ENCODE assay signal across 18 mouse cellular contexts in the genomic region with DNA sequence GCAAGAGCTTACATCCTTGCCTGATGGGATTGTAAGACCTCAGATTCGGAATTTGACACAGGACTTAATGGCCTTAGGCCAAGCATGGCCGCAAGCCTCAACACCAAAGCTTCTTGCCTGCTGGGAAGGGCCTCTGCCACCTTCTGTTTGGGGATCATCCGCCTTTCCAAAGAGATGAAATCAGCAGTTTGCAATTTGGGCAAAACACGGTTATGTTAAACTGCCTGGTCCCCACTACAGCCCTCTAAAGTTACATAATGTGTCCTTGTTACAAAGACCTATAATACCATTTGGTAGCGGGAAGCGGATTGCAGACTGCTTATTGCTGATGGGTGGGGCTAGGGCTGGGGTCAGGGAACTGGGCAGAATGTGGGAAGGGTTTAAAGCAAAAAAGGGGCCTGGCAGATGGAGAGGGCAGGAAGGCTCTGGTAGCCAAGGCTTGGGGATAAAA. TPM values are rescaled to one million over a fixed set of nuclear protein-coding genes. Genes with fewer than 3 reads are reported as not detected.
DNase-seq lines count a peak whose midpoint lies in the region; ATAC-seq and TF ChIP-seq lines count a peak whose summit lies in the region.
"Had no signal": no experiment of that assay in that cellular context is flagged by ENCODE, and none has a peak within 500 bp of the region (broad histone marks: within the 10 kb centered on the region; RNA-seq: fewer than 3 reads in every experiment).

No protein-coding gene starts in this region.

- no peak overlapping the region for H3K4me2 ChIP-seq in hindbrain, postnatal 0 days (ENCODE audit: low read depth, low read length)
- H3K4me2 ChIP-seq in forebrain, postnatal 0 days (ENCODE audit: low read depth): no peak overlapping the region
- H3K4me2 ChIP-seq: embryonic facial prominence, embryonic 15.5 days; hindbrain, embryonic 15.5 days; limb, embryonic 15.5 days had no signal

- WGBS in hindbrain, postnatal 0 days: 69% methylated on average over 6 of the region's 6 CpGs
- 82% methylated on average over 6 of the region's 6 CpGs for WGBS in hindbrain, embryonic 10.5 days
- 69% methylated on average over 6 of the region's 6 CpGs for WGBS in forebrain, postnatal 0 days

- H3K27me3 ChIP-seq in hindbrain, postnatal 0 days (ENCODE audit: insufficient read depth, low read length): no peaks in the 10 kb centered on the region
- H3K27me3 ChIP-seq in hindbrain, embryonic 10.5 days (ENCODE audit: insufficient read depth, poor library complexity, severe bottlenecking): peaks cover 51% of the 10 kb centered on the region
- no peaks in the 10 kb centered on the region for H3K27me3 ChIP-seq in forebrain, postnatal 0 days (ENCODE audit: insufficient read depth, low read length)
- H3K27me3 ChIP-seq: embryonic facial prominence, embryonic 15.5 days; hindbrain, embryonic 15.5 days had no signal

- peak; percentile 8 for DNase-seq in hindbrain, postnatal 0 days (ENCODE audit: low spot score)
- no peak for DNase-seq in hindbrain, embryonic 10.5 days (ENCODE audit: low spot score)
- peak; percentile 7 for DNase-seq in lung, postnatal 36 days
- DNase-seq in lung, postnatal 14 days: no peak
- DNase-seq in cerebellum, adult 9-11 months: peak; percentile 59
- DNase-seq in testis, postnatal 10 days (ENCODE audit: low spot score): no peak
- no peak for DNase-seq in forebrain, postnatal 0 days
- DNase-seq: adrenal gland, adult 8-10 months; layer of hippocampus, adult 9-11 months; right cerebral cortex, postnatal 14 days; thymus, postnatal 4 days had no signal

- no peaks in the 10 kb centered on the region for H3K36me3 ChIP-seq in hindbrain, postnatal 0 days (ENCODE audit: insufficient read depth, low read length)
- no peaks in the 10 kb centered on the region for H3K36me3 ChIP-seq in hindbrain, embryonic 10.5 days
- no peaks in the 10 kb centered on the region for H3K36me3 ChIP-seq in forebrain, postnatal 0 days (ENCODE audit: insufficient read depth)
- H3K36me3 ChIP-seq: embryonic facial prominence, embryonic 15.5 days; forebrain, embryonic 10.5 days; hindbrain, embryonic 15.5 days; limb, embryonic 15.5 days had no signal

- H3K9ac ChIP-seq in hindbrain, postnatal 0 days (replicated peaks; ENCODE audit: low read length): no peak overlapping the region
- H3K9ac ChIP-seq in forebrain, postnatal 0 days: no peak overlapping the region
- H3K9ac ChIP-seq: embryonic facial prominence, embryonic 15.5 days; hindbrain, embryonic 15.5 days; limb, embryonic 15.5 days had no signal

- H3K4me1 ChIP-seq in hindbrain, postnatal 0 days (ENCODE audit: insufficient read depth, low read length): no peaks in the 10 kb centered on the region
- H3K4me1 ChIP-seq in hindbrain, embryonic 10.5 days (replicated peaks): no peaks in the 10 kb centered on the region
- H3K4me1 ChIP-seq in forebrain, postnatal 0 days (ENCODE audit: insufficient read depth): no peaks in the 10 kb centered on the region
- H3K4me1 ChIP-seq: embryonic facial prominence, embryonic 15.5 days; forebrain, embryonic 10.5 days; hindbrain, embryonic 15.5 days; limb, embryonic 15.5 days had no signal

- no peak overlapping the region for H3K27ac ChIP-seq in hindbrain, postnatal 0 days
- no peak overlapping the region for H3K27ac ChIP-seq in hindbrain, embryonic 10.5 days
- no peak overlapping the region for H3K27ac ChIP-seq in forebrain, postnatal 0 days (ENCODE audit: low read depth, low read length)
- H3K27ac ChIP-seq: embryonic facial prominence, embryonic 15.5 days; forebrain, embryonic 10.5 days; hindbrain, embryonic 15.5 days; limb, embryonic 15.5 days had no signal

- no peak for ATAC-seq in hindbrain, postnatal 0 days
- no peak for ATAC-seq in forebrain, postnatal 0 days
- ATAC-seq: intestine, postnatal 0 days; midbrain, embryonic 16.5 days had no signal

- H3K4me3 ChIP-seq in hindbrain, postnatal 0 days (ENCODE audit: low read length): no peak overlapping the region
- no peak overlapping the region for H3K4me3 ChIP-seq in hindbrain, embryonic 10.5 days
- no peak overlapping the region for H3K4me3 ChIP-seq in forebrain, postnatal 0 days (ENCODE audit: low read depth, low read length)
- H3K4me3 ChIP-seq: embryonic facial prominence, embryonic 15.5 days; forebrain, embryonic 10.5 days; hindbrain, embryonic 15.5 days; limb, embryonic 15.5 days had no signal

- no peak for TF ChIP-seq CTCF in hindbrain, postnatal 0 days (IDR thresholded peaks at IDR 0.05; ENCODE audit: low read depth)
- TF ChIP-seq CTCF in forebrain, postnatal 0 days (IDR thresholded peaks at IDR 0.05; ENCODE audit: low read depth): no peak

- no peaks in the 10 kb centered on the region for H3K9me3 ChIP-seq in hindbrain, postnatal 0 days (ENCODE audit: low read length)
- H3K9me3 ChIP-seq in hindbrain, embryonic 10.5 days: no peaks in the 10 kb centered on the region
- no peaks in the 10 kb centered on the region for H3K9me3 ChIP-seq in forebrain, postnatal 0 days (ENCODE audit: low read length)
- H3K9me3 ChIP-seq: embryonic facial prominence, embryonic 15.5 days; forebrain, embryonic 10.5 days; hindbrain, embryonic 15.5 days; limb, embryonic 15.5 days had no signal

RNA-seq across cellular contexts. Expression of a gene that starts 1.2 kb away (rescaled TPM):
- total RNA-seq in hindbrain, postnatal 0 days (2014; rRNA removed): 0.37 and 0.43 TPM in 2 replicates
- polyA plus RNA-seq in hindbrain, postnatal 0 days (2015; fragmentation: Nextera tagmentation; extraction: Ambion mirVana): 0.15 and 0.25 TPM in 2 replicates
- polyA plus RNA-seq in hindbrain, embryonic 10.5 days (2016; fragmentation: Nextera tagmentation; extraction: Ambion mirVana): 0.09 and 0.12 TPM in 2 replicates
- 0.38 and 0.62 TPM in 2 replicates for total RNA-seq in forebrain, postnatal 0 days (2014; rRNA removed)
- 0.11 and 0.21 TPM in 2 replicates for polyA plus RNA-seq in forebrain, postnatal 0 days (2015; fragmentation: Nextera tagmentation; extraction: Ambion mirVana)
- total RNA-seq: megakaryocyte, adult 5-6 weeks had no signal

Comparison
In these comparisons a context has a peak if more than half of its experiments do, and no peak if none do; other contexts are left out.
1. DNase-seq: peak in hindbrain, postnatal 0 days (single experiment), lung, postnatal 36 days (single experiment) and cerebellum, adult 9-11 months (single experiment); none in hindbrain, embryonic 10.5 days (single experiment), lung, postnatal 14 days (single experiment), testis, postnatal 10 days (single experiment) and forebrain, postnatal 0 days (single experiment).